Mouse (Mus musculus): ENCODE data around the gene Arxes2.
"Not testable (repeated sequence)": the region's sequence is repeated elsewhere in the genome, so short reads cannot be mapped to it uniquely, and the experiment has no call there.

The Arxes2 gene

GRCm38 (mm10) chrX:135993664-135994119 lies at the start of gene Arxes2:
Gene Arxes2 (plus strand): TSS chrX:135993824.
- DNase-seq (ENCODE audit: low read depth, low spot score), result not testable (repeated sequence)

- DNase-seq (ENCODE audit: low read depth, low spot score), result no peak
These were observed 44.8 kb upstream of the Arxes2 start for GRCm38 (mm10) chrX:135948699-135949437.

- DNase-seq (ENCODE audit: low read depth, low spot score), result no peak
These were observed 36.5 kb upstream of the Arxes2 start for GRCm38 (mm10) chrX:135956988-135957690.

- DNase-seq (ENCODE audit: low read depth, low spot score), result no peak
These were observed 35.9 kb upstream of the Arxes2 start for GRCm38 (mm10) chrX:135957691-135958081.

GRCm38 (mm10) chrX:135958589-135959225 lies 34.9 kb upstream of the Arxes2 start:
- no peak for DNase-seq (ENCODE audit: low read depth, low spot score)

- DNase-seq (ENCODE audit: low read depth, low spot score), result no peak
These were observed 34.1 kb upstream of the Arxes2 start for GRCm38 (mm10) chrX:135959536-135959935.

GRCm38 (mm10) chrX:135962342-135962741 lies 31.3 kb upstream of the Arxes2 start:
- no peak for DNase-seq (ENCODE audit: low read depth, low spot score)

- DNase-seq (ENCODE audit: low read depth, low spot score), result no peak
These were observed 30.5 kb upstream of the Arxes2 start for GRCm38 (mm10) chrX:135963130-135963529.

GRCm38 (mm10) chrX:135963629-135964028 lies 30.0 kb upstream of the Arxes2 start:
- peak; percentile 17 for DNase-seq (ENCODE audit: low read depth, low spot score)

GRCm38 (mm10) chrX:135973597-135974423 lies 19.8 kb upstream of the Arxes2 start:
- no peak for DNase-seq (ENCODE audit: low read depth, low spot score)

- DNase-seq (ENCODE audit: low read depth, low spot score), result no peak
These were observed 19.0 kb upstream of the Arxes2 start for GRCm38 (mm10) chrX:135974424-135975225.

- DNase-seq (ENCODE audit: low read depth, low spot score), result peak; percentile 43
These were observed 18.4 kb upstream of the Arxes2 start for GRCm38 (mm10) chrX:135975226-135975552.

GRCm38 (mm10) chrX:135984539-135985260 lies 8.9 kb upstream of the Arxes2 start:
- DNase-seq (ENCODE audit: low read depth, low spot score), result no peak

- no peak for DNase-seq (ENCODE audit: low read depth, low spot score)
These were observed 7.4 kb upstream of the Arxes2 start for GRCm38 (mm10) chrX:135986267-135986666.

GRCm38 (mm10) chrX:135990661-135991060 lies 3.0 kb upstream of the Arxes2 start:
- no peak for DNase-seq (ENCODE audit: low read depth, low spot score)

GRCm38 (mm10) chrX:135993192-135993594 lies 431 bp upstream of the Arxes2 start:
- not testable (repeated sequence) for DNase-seq (ENCODE audit: low read depth, low spot score)

GRCm38 (mm10) chrX:136007199-136007843 lies 13.7 kb downstream of the Arxes2 start:
- no peak for DNase-seq (ENCODE audit: low read depth, low spot score)

GRCm38 (mm10) chrX:136014392-136014791 lies 20.8 kb downstream of the Arxes2 start:
- no peak for DNase-seq (ENCODE audit: low read depth, low spot score)

GRCm38 (mm10) chrX:136030331-136030730 lies 36.7 kb downstream of the Arxes2 start:
- DNase-seq (ENCODE audit: low read depth, low spot score), result no peak

Measured in retina, postnatal 7 days (tissue).